Mouse (Mus musculus): ENCODE results near the gene Arhgdib.
"Not testable (repeated sequence)": the region's sequence is repeated elsewhere in the genome, so short reads cannot be mapped to it uniquely, and the experiment has no call there.

Arhgdib gene

GRCm38 (mm10) chr6:136941051-136942021, at the start of gene Arhgdib:
TSS of gene Arhgdib (minus strand) at chr6:136941899.
- no peak for DNase-seq

- no peak for DNase-seq
Measured at GRCm38 (mm10) chr6:136990557-136990956, 48.9 kb upstream of the Arhgdib start.

GRCm38 (mm10) chr6:136989824-136990497, 48.3 kb upstream of the Arhgdib start:
- DNase-seq, result no peak

- no peak for DNase-seq
Measured at GRCm38 (mm10) chr6:136988536-136989060, 46.9 kb upstream of the Arhgdib start.

- DNase-seq, result no peak
Measured at GRCm38 (mm10) chr6:136986718-136987117, 45.0 kb upstream of the Arhgdib start.

- no peak for DNase-seq
Measured at GRCm38 (mm10) chr6:136986019-136986418, 44.3 kb upstream of the Arhgdib start.

- DNase-seq, result no peak
Measured at GRCm38 (mm10) chr6:136983201-136983600, 41.5 kb upstream of the Arhgdib start.

- DNase-seq, result no peak
Measured at GRCm38 (mm10) chr6:136982581-136982980, 40.9 kb upstream of the Arhgdib start.

- DNase-seq, result no peak
Measured at GRCm38 (mm10) chr6:136980331-136980746, 38.6 kb upstream of the Arhgdib start.

- DNase-seq, result no peak
Measured at GRCm38 (mm10) chr6:136979274-136980082, 37.8 kb upstream of the Arhgdib start.

GRCm38 (mm10) chr6:136968877-136969276, 27.2 kb upstream of the Arhgdib start:
- DNase-seq, result not testable (repeated sequence)

GRCm38 (mm10) chr6:136967466-136967865, 25.8 kb upstream of the Arhgdib start:
- DNase-seq, result no peak

- no peak for DNase-seq
Measured at GRCm38 (mm10) chr6:136965912-136966311, 24.2 kb upstream of the Arhgdib start.

GRCm38 (mm10) chr6:136964609-136965510, 23.2 kb upstream of the Arhgdib start:
- no peak for DNase-seq

GRCm38 (mm10) chr6:136962957-136963356, 21.3 kb upstream of the Arhgdib start:
- no peak for DNase-seq

GRCm38 (mm10) chr6:136959131-136959530, 17.4 kb upstream of the Arhgdib start:
- DNase-seq, result no peak

GRCm38 (mm10) chr6:136957062-136957461, 15.4 kb upstream of the Arhgdib start:
- DNase-seq, result no peak

GRCm38 (mm10) chr6:136955240-136955639, 13.5 kb upstream of the Arhgdib start:
- no peak for DNase-seq

GRCm38 (mm10) chr6:136954715-136955114, 13.0 kb upstream of the Arhgdib start:
- DNase-seq, result no peak

- no peak for DNase-seq
Measured at GRCm38 (mm10) chr6:136954192-136954591, 12.5 kb upstream of the Arhgdib start.

- DNase-seq, result no peak
Measured at GRCm38 (mm10) chr6:136952930-136953329, 11.2 kb upstream of the Arhgdib start.

GRCm38 (mm10) chr6:136950171-136950570, 8.5 kb upstream of the Arhgdib start:
- DNase-seq, result no peak

Measured in cerebellum, adult 18-20 months (tissue).